Mouse (Mus musculus) layer of hippocampus, adult 6 months (tissue): ENCODE results near the gene Pip5k1a. TPM values are rescaled to one million over a fixed set of nuclear protein-coding genes. Genes with fewer than 3 reads are reported as not detected.

ENCODE experiments used
- long read RNA-seq, 2 experiments: library from polyadenylated mRNA; unstranded; transcript quantifications; one replicate each; pipeline ENCODE4 v2.0.0; 2019 to 2020
- microRNA-seq: library from miRNA; unstranded; fragments of <30 nt; microRNA quantifications from one replicate; pipeline ENCODE4 v1.2.0, GENCODE M21; 2020
- polyA plus RNA-seq: library from polyadenylated mRNA; unstranded; fragments of <200 nt; fragmentation: Nextera tagmentation; gene quantifications from 2 replicates; pipeline ENCODE4 v1.2.3, GENCODE M21; 2021

Pip5k1a gene
- 11.3 and 13.1 TPM in 2 replicates for polyA plus RNA-seq
- long read RNA-seq, experiment 1, transcript Pip5k1a-205 (15 exons, 3,663 nt): major isoform, 11 of 43 reads
- long read RNA-seq, experiment 1, transcript Pip5k1a-206 (15 exons, 3,618 nt): minor isoform, 6 of 43 reads
- long read RNA-seq, experiment 1, partial matches to known transcripts: 25 of 43 reads
- long read RNA-seq, experiment 1, other reads (novel, unspliced or antisense): 1 of 43 reads
- long read RNA-seq, experiment 2, transcript Pip5k1a-205 (15 exons, 3,663 nt): major isoform, 42 of 91 reads
- long read RNA-seq, experiment 2, transcript Pip5k1a-206 (15 exons, 3,618 nt): minor isoform, 25 of 91 reads
- long read RNA-seq, experiment 2, partial matches to known transcripts: 6 of 91 reads
- long read RNA-seq, experiment 2, other reads (novel, unspliced or antisense): 18 of 91 reads

GRCm38 (mm10) chr3:95106338-95107117 lies at the start of gene Pip5k1a:
Gene Pip5k1a (minus strand): TSS chr3:95106930.

GRCm38 (mm10) chr3:95141952-95142616 lies 35.4 kb upstream of the Pip5k1a start, which contains the start of gene Tnfaip8l2:
Gene Tnfaip8l2 (minus strand): TSS chr3:95142360.

GRCm38 (mm10) chr3:95133680-95134101 lies 27.0 kb upstream of the Pip5k1a start, which contains the start of the genes Scnm1 and Lysmd1:
Gene Scnm1 (minus strand): TSS chr3:95134011.
Gene Lysmd1 (plus strand): TSS chr3:95134088.

GRCm38 (mm10) chr3:95124246-95124645 lies 17.5 kb upstream of the Pip5k1a start, which contains the start of gene Tmod4:
Gene Tmod4 (plus strand): TSS chr3:95124476.

GRCm38 (mm10) chr3:95110911-95111726 lies 4.4 kb upstream of the Pip5k1a start, which contains the start of gene Vps72:
Gene Vps72 (plus strand): TSS chr3:95111022.

GRCm38 (mm10) chr3:95042166-95042837 lies 64.4 kb downstream of the Pip5k1a start, which contains the start of gene Psmd4:
Gene Psmd4 (minus strand): TSS chr3:95042614.

GRCm38 (mm10) chr3:95015337-95015872 lies 91.3 kb downstream of the Pip5k1a start, which contains the start of gene Zfp687:
Gene Zfp687 (minus strand): TSS chr3:95015448.

Small RNA genes within 50 kb of the gene (microRNA-seq; reads per million reads assigned to microRNA genes)
- not detected for gene Mir8099-1

Other genes starting within 250 kb of the Pip5k1a start
- 181 and 189 TPM in 2 replicates for gene Psmb4, start 220.0 kb downstream of the Pip5k1a start, polyA plus RNA-seq
- gene Selenbp1, start 173.9 kb downstream of the Pip5k1a start, polyA plus RNA-seq: 36.6 and 38.5 TPM in 2 replicates
- 2.5 and 2.6 TPM in 2 replicates for gene Rfx5, start 152.9 kb downstream of the Pip5k1a start, polyA plus RNA-seq
- 9.2 and 10.6 TPM in 2 replicates for gene Pi4kb, start 132.2 kb downstream of the Pip5k1a start, polyA plus RNA-seq
- 4.8 and 5.7 TPM in 2 replicates for gene Zfp687, start 91.5 kb downstream of the Pip5k1a start, polyA plus RNA-seq
- 232 and 236 TPM in 2 replicates for gene Psmd4, start 64.3 kb downstream of the Pip5k1a start, polyA plus RNA-seq
- 42.0 and 50.9 TPM in 2 replicates for gene Vps72, start 4.1 kb upstream of the Pip5k1a start, polyA plus RNA-seq
- gene Tmod4, start 17.5 kb upstream of the Pip5k1a start, polyA plus RNA-seq: 0.41 and 0.44 TPM in 2 replicates
- gene Scnm1, start 27.1 kb upstream of the Pip5k1a start, polyA plus RNA-seq: 58.4 and 58.8 TPM in 2 replicates
- 9.2 and 11.4 TPM in 2 replicates for gene Lysmd1, start 27.2 kb upstream of the Pip5k1a start, polyA plus RNA-seq
- gene Tnfaip8l2, start 35.4 kb upstream of the Pip5k1a start, polyA plus RNA-seq: 2.6 and 3.7 TPM in 2 replicates
- gene Sema6c, start 53.5 kb upstream of the Pip5k1a start, polyA plus RNA-seq: 1.2 and 2.4 TPM in 2 replicates
- 0.60 and 0.73 TPM in 2 replicates for gene Gabpb2, start 111.0 kb upstream of the Pip5k1a start, polyA plus RNA-seq
- 66.2 and 87.2 TPM in 2 replicates for gene Cdc42se1, start 121.8 kb upstream of the Pip5k1a start, polyA plus RNA-seq
- gene Mllt11, start 125.2 kb upstream of the Pip5k1a start, polyA plus RNA-seq: 286 and 302 TPM in 2 replicates
- 0.06 and 0.23 TPM in 2 replicates for gene Gm128, start 134.7 kb upstream of the Pip5k1a start, polyA plus RNA-seq
- not detected in 2 replicates for gene Bnipl, start 144.3 kb upstream of the Pip5k1a start, polyA plus RNA-seq
- gene Mindy1, start 174.4 kb upstream of the Pip5k1a start, polyA plus RNA-seq: 19.7 and 19.9 TPM in 2 replicates
- gene Prune1, start 175.1 kb upstream of the Pip5k1a start, polyA plus RNA-seq: 12.4 and 16.6 TPM in 2 replicates
- 0.15 and 0.19 TPM in 2 replicates for gene Anxa9, start 200.2 kb upstream of the Pip5k1a start, polyA plus RNA-seq
- 45.4 and 46.9 TPM in 2 replicates for gene Cers2, start 207.9 kb upstream of the Pip5k1a start, polyA plus RNA-seq